Mouse (Mus musculus): ENCODE results near the gene Pipox.

The Pipox gene

GRCm38 (mm10) chr11:77850401-77851244, 43.3 kb downstream of the Pipox start:
- no peak for DNase-seq (ENCODE audit: inconsistent age in 2 of 2, low spot score in 1 of 2)

- no peak for DNase-seq (ENCODE audit: inconsistent age in 2 of 2, low spot score in 1 of 2)
Observed at GRCm38 (mm10) chr11:77849151-77849550, 44.7 kb downstream of the Pipox start.

- DNase-seq (ENCODE audit: inconsistent age in 2 of 2, low spot score in 1 of 2), result no peak
Observed at GRCm38 (mm10) chr11:77848131-77848530, 45.8 kb downstream of the Pipox start.

- DNase-seq (ENCODE audit: inconsistent age in 2 of 2, low spot score in 1 of 2), result no peak
Observed at GRCm38 (mm10) chr11:77847599-77848128, 46.2 kb downstream of the Pipox start.

- DNase-seq (ENCODE audit: inconsistent age in 2 of 2, low spot score in 1 of 2), result no peak
Observed at GRCm38 (mm10) chr11:77843906-77844200, 50.0 kb downstream of the Pipox start.

- DNase-seq (ENCODE audit: inconsistent age in 2 of 2, low spot score in 1 of 2), result no peak
Observed at GRCm38 (mm10) chr11:77843068-77843905, 50.6 kb downstream of the Pipox start.

GRCm38 (mm10) chr11:77840523-77841245, 53.2 kb downstream of the Pipox start:
- DNase-seq (ENCODE audit: inconsistent age in 2 of 2, low spot score in 1 of 2), result no peak

- no peak for DNase-seq (ENCODE audit: inconsistent age in 2 of 2, low spot score in 1 of 2)
Observed at GRCm38 (mm10) chr11:77837856-77838255, 56.0 kb downstream of the Pipox start.

- DNase-seq (ENCODE audit: inconsistent age in 2 of 2, low spot score in 1 of 2), result peak; percentile 69 to 82
Observed at GRCm38 (mm10) chr11:77836751-77837150, 57.1 kb downstream of the Pipox start.

GRCm38 (mm10) chr11:77836290-77836689, 57.6 kb downstream of the Pipox start:
- DNase-seq (ENCODE audit: inconsistent age in 2 of 2, low spot score in 1 of 2), result no peak

- no peak for DNase-seq (ENCODE audit: inconsistent age in 2 of 2, low spot score in 1 of 2)
Observed at GRCm38 (mm10) chr11:77835109-77835508, 58.8 kb downstream of the Pipox start.

GRCm38 (mm10) chr11:77832541-77832940, 61.4 kb downstream of the Pipox start:
- DNase-seq (ENCODE audit: inconsistent age in 2 of 2, low spot score in 1 of 2), result peak in 1 of 2 experiments; percentile 51

- DNase-seq (ENCODE audit: inconsistent age in 2 of 2, low spot score in 1 of 2), result no peak
Observed at GRCm38 (mm10) chr11:77830875-77831274, 63.0 kb downstream of the Pipox start.
